ENCODE assay signal across 11 mouse cellular contexts in genomic region chr7:24326273-24327135, GRCm38 (mm10). TPM values are rescaled to one million over a fixed set of nuclear protein-coding genes. Genes with fewer than 3 reads are reported as not detected.
DNase-seq lines count a peak whose midpoint lies in the region; ATAC-seq and TF ChIP-seq lines count a peak whose summit lies in the region.
"Had no signal": no experiment of that assay in that cellular context is flagged by ENCODE, and none has a peak within 500 bp of the region (broad histone marks: within the 10 kb centered on the region; RNA-seq: fewer than 3 reads in every experiment).

No protein-coding gene starts in this region.

- H3K36me3 ChIP-seq in heart, embryonic 11.5 days (ENCODE audit: control insufficient read depth, insufficient read depth, low read length), result no peaks in the 10 kb centered on the region
- H3K36me3 ChIP-seq in intestine, embryonic 14.5 days (ENCODE audit: control insufficient read depth, insufficient read depth, low read length), result no peaks in the 10 kb centered on the region

- intact Hi-C loops in gastrocnemius, adult 2 months (cut with DNase I), result no loop called here

- no peak overlapping the region for H3K27ac ChIP-seq in heart, embryonic 11.5 days (ENCODE audit: low read depth, low read length)
- H3K27ac ChIP-seq in intestine, embryonic 14.5 days (ENCODE audit: low read depth), result no peak overlapping the region
- H3K27ac ChIP-seq in gastrocnemius, adult 2 months, result no peak overlapping the region

- no peaks in the 10 kb centered on the region for H3K4me1 ChIP-seq in heart, embryonic 11.5 days (ENCODE audit: control insufficient read depth, insufficient read depth, low read length)
- H3K4me1 ChIP-seq in intestine, embryonic 14.5 days (replicated peaks; ENCODE audit: control insufficient read depth, insufficient read depth, low read length), result no peaks in the 10 kb centered on the region

- no peaks in the 10 kb centered on the region; the same call in 1 of the 2 replicates for H3K27me3 ChIP-seq in heart, embryonic 11.5 days (ENCODE audit: control insufficient read depth, insufficient read depth, low read length)
- 0 out of 2 replicates have a peak, but pooled peaks cover 6% of the 10 kb centered on the region for H3K27me3 ChIP-seq in intestine, embryonic 14.5 days (replicated peaks; ENCODE audit: control insufficient read depth, insufficient read depth, low read length)

- TF ChIP-seq CTCF in brain, embryonic 14.5 days (IDR thresholded peaks at IDR 0.05; ENCODE audit: borderline replicate concordance, extremely low read depth, insufficient read depth, insufficient read length), result no peak
- no peak for TF ChIP-seq CTCF in gastrocnemius, adult 2 months (IDR thresholded peaks at IDR 0.05)

- DNase-seq in heart, adult 9 months (ENCODE audit: low spot score in 2 of 2), result no peak
- peak; percentile 71 for DNase-seq in brain, embryonic 14.5 days (ENCODE audit: low read depth)
- DNase-seq in intestine, embryonic 14.5 days (ENCODE audit: low spot score), result no peak
- DNase-seq in lung, postnatal 4 days, result peak; percentile 13 to 35
- DNase-seq in adrenal gland, postnatal 10 days, result no peak
- no peak for DNase-seq in cerebellum, postnatal 4 days (ENCODE audit: low spot score in 2 of 2)
- no peak for DNase-seq in gastrocnemius, adult 2 months

- peak overlapping the region; percentile 26 for H3K4me3 ChIP-seq in heart, embryonic 11.5 days (ENCODE audit: low read depth, low read length)
- peak overlapping the region; percentile 20 for H3K4me3 ChIP-seq in intestine, embryonic 14.5 days (ENCODE audit: low read depth, low read length)
- H3K4me3 ChIP-seq in gastrocnemius, adult 2 months, result no peak overlapping the region

- no peak for TF ChIP-seq POLR2A in brain, embryonic 14.5 days (IDR thresholded peaks at IDR 0.05; ENCODE audit: borderline replicate concordance, extremely low read depth, insufficient read depth, insufficient read length, poor library complexity, severe bottlenecking)

- H3K9me3 ChIP-seq in heart, embryonic 11.5 days (replicated peaks; ENCODE audit: control insufficient read depth, low read length), result peaks cover 6% of the 10 kb centered on the region; the same call in 1 of the 2 replicates
- H3K9me3 ChIP-seq in intestine, embryonic 14.5 days (ENCODE audit: control insufficient read depth, low read length), result peaks cover 8% of the 10 kb centered on the region

- peak overlapping the region; percentile 62 for H3K4me2 ChIP-seq in heart, embryonic 11.5 days
- H3K4me2 ChIP-seq in intestine, embryonic 14.5 days (ENCODE audit: low read length), result peak overlapping the region; percentile 48

- peak overlapping the region; percentile 56; the same call in 1 of the 2 replicates for H3K9ac ChIP-seq in heart, embryonic 11.5 days (ENCODE audit: low read depth, low read length)
- H3K9ac ChIP-seq in intestine, embryonic 14.5 days (ENCODE audit: low read length), result no peak overlapping the region; the same call in 1 of the 2 replicates

- 49% methylated on average over 20 of the region's 20 CpGs for WGBS in heart, embryonic 11.5 days (ENCODE audit: insufficient replicate concordance)
- 48% methylated on average over 20 of the region's 20 CpGs for WGBS in intestine, embryonic 14.5 days

- no peak for ATAC-seq in heart, embryonic 11.5 days (replicated peaks; ENCODE audit: insufficient number of reproducible peaks, low FRiP score, low TSS enrichment)
- no peak for ATAC-seq in intestine, embryonic 14.5 days (replicated peaks; ENCODE audit: low FRiP score, low TSS enrichment, low read depth)

RNA-seq across cellular contexts. Expression of gene Tescl, which starts 7.2 kb away (rescaled TPM):
- polyA plus RNA-seq in heart, embryonic 11.5 days (2014; fragmentation: Nextera tagmentation; extraction: Ambion mirVana), result not detected in 2 replicates
- polyA plus RNA-seq in brain, embryonic 14.5 days (2012; rRNA removed), result 0.19 and 0.23 TPM in 2 replicates
- polyA plus RNA-seq in intestine, embryonic 14.5 days (2014; fragmentation: Nextera tagmentation; extraction: Ambion mirVana), result not detected in 2 replicates
- under 1 TPM; 0.36 to 0.42 TPM for total RNA-seq in adrenal gland, postnatal 10 days (2021)
- total RNA-seq in gastrocnemius, adult 2 months (2021), result not detected
- total RNA-seq: layer of hippocampus, adult 18-20 months had no signal

RNA-seq across cellular contexts. Expression of gene Zfp94, which starts 10.0 kb away (rescaled TPM):
- polyA plus RNA-seq in heart, embryonic 11.5 days (2014; fragmentation: Nextera tagmentation; extraction: Ambion mirVana), result 4.6 and 6.1 TPM in 2 replicates
- polyA plus RNA-seq in brain, embryonic 14.5 days (2012; rRNA removed), result 19.3 and 26.9 TPM in 2 replicates
- 9.1 and 12.0 TPM in 2 replicates for polyA plus RNA-seq in intestine, embryonic 14.5 days (2014; fragmentation: Nextera tagmentation; extraction: Ambion mirVana)
- total RNA-seq in adrenal gland, postnatal 10 days (2021), result 1 to 10 TPM; 2.7 to 6.4 TPM
- 1 to 10 TPM; 2.4 to 2.5 TPM for total RNA-seq in gastrocnemius, adult 2 months (2021)

RNA-seq across cellular contexts. Expression of gene Lypd5, which starts 22.5 kb away (rescaled TPM):
- not detected in 2 replicates for polyA plus RNA-seq in heart, embryonic 11.5 days (2014; fragmentation: Nextera tagmentation; extraction: Ambion mirVana)
- polyA plus RNA-seq in brain, embryonic 14.5 days (2012; rRNA removed), result 0.07 and 0.11 TPM in 2 replicates
- not detected in 2 replicates for polyA plus RNA-seq in intestine, embryonic 14.5 days (2014; fragmentation: Nextera tagmentation; extraction: Ambion mirVana)
- not detected for total RNA-seq in adrenal gland, postnatal 10 days (2021)
- not detected for total RNA-seq in gastrocnemius, adult 2 months (2021)
- total RNA-seq: layer of hippocampus, adult 18-20 months had no signal
- polyA plus RNA-seq: C2C12; spleen, adult 2 months had no signal

RNA-seq across cellular contexts. Expression of gene Zfp61, which starts 25.5 kb away (rescaled TPM):
- 16.4 and 18.1 TPM in 2 replicates for polyA plus RNA-seq in heart, embryonic 11.5 days (2014; fragmentation: Nextera tagmentation; extraction: Ambion mirVana)
- 33.9 and 39.2 TPM in 2 replicates for polyA plus RNA-seq in brain, embryonic 14.5 days (2012; rRNA removed)
- 24.7 and 31.8 TPM in 2 replicates for polyA plus RNA-seq in intestine, embryonic 14.5 days (2014; fragmentation: Nextera tagmentation; extraction: Ambion mirVana)
- total RNA-seq in adrenal gland, postnatal 10 days (2021), result 10 to 100 TPM in 1 of 2 experiments, 1 to 10 TPM in 1; 5.8 to 12.1 TPM
- total RNA-seq in gastrocnemius, adult 2 months (2021), result 1 to 10 TPM; 2.6 to 4.1 TPM

RNA-seq across cellular contexts. Expression of gene Kcnn4, which starts 43.6 kb away (rescaled TPM):
- 9.9 and 11.2 TPM in 2 replicates for polyA plus RNA-seq in heart, embryonic 11.5 days (2014; fragmentation: Nextera tagmentation; extraction: Ambion mirVana)
- polyA plus RNA-seq in brain, embryonic 14.5 days (2012; rRNA removed), result 0.76 and 1.4 TPM in 2 replicates
- 0.43 and 0.70 TPM in 2 replicates for polyA plus RNA-seq in intestine, embryonic 14.5 days (2014; fragmentation: Nextera tagmentation; extraction: Ambion mirVana)
- 1 to 10 TPM; 4.2 to 5.4 TPM for total RNA-seq in adrenal gland, postnatal 10 days (2021)
- total RNA-seq in gastrocnemius, adult 2 months (2021), result under 1 TPM; 0.25 to 0.64 TPM

Comparison
In these comparisons a context has a peak if more than half of its experiments do, and no peak if none do; other contexts are left out.
1. DNase-seq: peak in brain, embryonic 14.5 days (single experiment) and lung, postnatal 4 days (2 of 2); none in heart, adult 9 months (0 of 2), intestine, embryonic 14.5 days (single experiment), adrenal gland, postnatal 10 days (single experiment), cerebellum, postnatal 4 days (0 of 2) and gastrocnemius, adult 2 months (single experiment).